Mouse (Mus musculus) thymus, adult 2 months (tissue): ENCODE measurements around the gene Gm3594. TPM values are rescaled to one million over a fixed set of nuclear protein-coding genes. Genes with fewer than 3 reads are reported as not detected.

Experiments used
- polyA plus RNA-seq: library from polyadenylated mRNA; depleted of rRNA; stranded (reverse); fragments of >200 nt; gene quantifications from 2 replicates; pipeline ENCODE4 v1.2.3, GENCODE M21; 2012; rRNA removed

Gene Gm3594
- polyA plus RNA-seq, 1 experiment: not detected

Other genes starting within 250 kb of the Gm3594 start
- gene Gm21560, start 225.3 kb downstream of the Gm3594 start, polyA plus RNA-seq: 0.04 TPM in 1 of 2 replicates, not detected in the other
- 0.06 and 0.51 TPM in 2 replicates for gene Gm3411, start 157.4 kb downstream of the Gm3594 start, polyA plus RNA-seq
- not detected in 2 replicates for gene Gm21103, start 139.8 kb downstream of the Gm3594 start, polyA plus RNA-seq
- not detected in 2 replicates for gene Gm3618, start 100.9 kb downstream of the Gm3594 start, polyA plus RNA-seq
- not detected in 2 replicates for gene Gm16440, start 54.3 kb downstream of the Gm3594 start, polyA plus RNA-seq
- gene Gm3591, start 32.1 kb downstream of the Gm3594 start, polyA plus RNA-seq: 0.35 TPM in 1 of 2 replicates, not detected in the other
- gene Gm8356, start 92.7 kb upstream of the Gm3594 start, polyA plus RNA-seq: not detected in 2 replicates
- 0.11 TPM in 1 of 2 replicates, not detected in the other for gene Gm3629, start 146.0 kb upstream of the Gm3594 start, polyA plus RNA-seq
- not detected in 2 replicates for gene Gm3460, start 177.8 kb upstream of the Gm3594 start, polyA plus RNA-seq
- not detected in 2 replicates for gene Gm10251, start 239.6 kb upstream of the Gm3594 start, polyA plus RNA-seq